Mouse (Mus musculus) kidney, embryonic 16.5 days (tissue): ENCODE measurements around the gene Pradc1. TPM values are rescaled to one million over a fixed set of nuclear protein-coding genes. Genes with fewer than 3 reads are reported as not detected.

ENCODE experiments used
- ATAC-seq: fragments of 200-750 bp; cut with Nextera tagmentation; 2 replicates; pipeline ENCODE4 v1.8.0; 2017; ENCODE audit warnings: moderate TSS enrichment; ENCODE audit not compliant: low FRiP score, low TSS enrichment
- H3K27ac ChIP-seq: fragments of 300-500 bp; sonication (generic); 2 replicates; pipeline ENCODE4 v1.5.1; 2014; ENCODE audit warnings: low read length
- H3K27me3 ChIP-seq: fragments of 300-500 bp; sonication (generic); 2 replicates; pipeline ENCODE4 v1.6.1; 2014; ENCODE audit warnings: low read length, control low read depth, mixed read lengths; ENCODE audit not compliant: insufficient read depth
- H3K36me3 ChIP-seq: fragments of 300-500 bp; sonication (generic); 2 replicates; pipeline ENCODE4 v1.6.1; 2014; ENCODE audit warnings: low read length, control low read depth, mixed read lengths; ENCODE audit not compliant: insufficient read depth
- H3K4me1 ChIP-seq: fragments of 300-500 bp; sonication (generic); 2 replicates; pipeline ENCODE4 v1.6.1; 2014; ENCODE audit warnings: low read length, control low read depth, mixed read lengths; ENCODE audit not compliant: insufficient read depth
- H3K4me2 ChIP-seq: fragments of 300-500 bp; sonication (generic); replicated peaks from 2 replicates; pipeline ENCODE4 v1.6.1; 2014; ENCODE audit warnings: low read depth, low read length
- H3K4me3 ChIP-seq: fragments of 300-500 bp; sonication (generic); 2 replicates; pipeline ENCODE4 v1.5.1; 2014; ENCODE audit warnings: mild to moderate bottlenecking, low read length
- H3K9ac ChIP-seq: fragments of 300-500 bp; sonication (generic); replicated peaks from 2 replicates; pipeline ENCODE4 v1.6.1; 2014; ENCODE audit warnings: low read length
- H3K9me3 ChIP-seq: fragments of 300-500 bp; sonication (generic); 2 replicates; pipeline ENCODE4 v1.6.1; 2016; ENCODE audit warnings: low read length, control low read depth
- WGBS: fragments of 180-500 bp; shearing (Covaris S2); extraction: QIAGEN DNeasy Blood & Tissue Kit; methylation state at CpG from one replicate; pipeline ENCODE4 v1.1.7; 2014; 5-methylcytosine and 5-hydroxymethylcytosine counted together
- polyA plus RNA-seq: library from polyadenylated mRNA; unstranded; fragments of >200 nt; fragmentation: Nextera tagmentation; extraction: Ambion mirVana; gene quantifications from 2 replicates; pipeline ENCODE4 v1.2.1, GENCODE M21; 2015

Gene Pradc1
- polyA plus RNA-seq, 1 experiment from 2014 or later, result 37.6 TPM

GRCm38 (mm10) chr6:85415829-85416228 lies 35.9 kb downstream of the Pradc1 start:
- Histone ChIP-seq H3K27ac (no peak overlapping the region), H3K4me2 (no peak overlapping the region), H3K4me3 (no peak overlapping the region), H3K36me3 (no peaks in the 10 kb centered on the region), H3K9me3 (no peaks in the 10 kb centered on the region), H3K4me1 (no peaks in the 10 kb centered on the region), H3K9ac (no peak overlapping the region), H3K27me3 (no peaks in the 10 kb centered on the region)
- 52% methylated on average over 3 of the region's 3 CpGs for WGBS
- no peak for ATAC-seq

- WGBS, result 11% methylated on average over 13 of the region's 13 CpGs
- H3K4me1 ChIP-seq, result 0 out of 2 replicates have a peak, but pooled peaks cover 5% of the 10 kb centered on the region
- H3K9ac ChIP-seq, result no peak overlapping the region
- no peak overlapping the region; the same call in 1 of the 2 replicates for H3K4me2 ChIP-seq
- peaks cover 36% of the 10 kb centered on the region for H3K27me3 ChIP-seq
- peak; percentile 75 for ATAC-seq
- no peak overlapping the region for H3K4me3 ChIP-seq
- H3K36me3 ChIP-seq, result no peaks in the 10 kb centered on the region
- no peaks in the 10 kb centered on the region for H3K9me3 ChIP-seq
- H3K27ac ChIP-seq, result no peak overlapping the region
These were observed 40.9 kb downstream of the Pradc1 start for GRCm38 (mm10) chr6:85410771-85411273.

GRCm38 (mm10) chr6:85409003-85409402 lies 42.8 kb downstream of the Pradc1 start:
- Histone ChIP-seq H3K4me2 (peak overlapping the region; percentile 47), H3K27ac (no peak overlapping the region), H3K36me3 (no peaks in the 10 kb centered on the region), H3K4me3 (peak overlapping the region; percentile 31), H3K9ac (peak overlapping the region; percentile 49; the same call in 1 of the 2 replicates), H3K9me3 (no peaks in the 10 kb centered on the region), H3K27me3 (peaks cover 36% of the 10 kb centered on the region), H3K4me1 (0 out of 2 replicates have a peak, but pooled peaks cover 5% of the 10 kb centered on the region)
- ATAC-seq, result no peak
- 3% methylated on average over 31 of the region's 31 CpGs for WGBS

GRCm38 (mm10) chr6:85403039-85403438 lies 48.7 kb downstream of the Pradc1 start:
- no peak for ATAC-seq
- Histone ChIP-seq H3K36me3 (no peaks in the 10 kb centered on the region), H3K27me3 (peaks cover 10% of the 10 kb centered on the region), H3K27ac (no peak overlapping the region), H3K4me1 (peaks cover 7% of the 10 kb centered on the region; the same call in 1 of the 2 replicates), H3K9ac (no peak overlapping the region), H3K4me3 (no peak overlapping the region), H3K4me2 (no peak overlapping the region), H3K9me3 (no peaks in the 10 kb centered on the region)
- 75% methylated on average over 10 of the region's 10 CpGs for WGBS

GRCm38 (mm10) chr6:85402613-85403012 lies 49.2 kb downstream of the Pradc1 start:
- no peak for ATAC-seq
- H3K9me3 ChIP-seq, result no peaks in the 10 kb centered on the region
- no peak overlapping the region for H3K9ac ChIP-seq
- no peaks in the 10 kb centered on the region for H3K36me3 ChIP-seq
- no peak overlapping the region for H3K4me3 ChIP-seq
- peaks cover 7% of the 10 kb centered on the region; the same call in 1 of the 2 replicates for H3K4me1 ChIP-seq
- 0 out of 2 replicates have a peak overlapping the region, but pooled peaks have one; percentile 13 for H3K27ac ChIP-seq
- WGBS, result 25% methylated on average over 2 of the region's 2 CpGs
- H3K4me2 ChIP-seq, result no peak overlapping the region
- peaks cover 6% of the 10 kb centered on the region for H3K27me3 ChIP-seq

GRCm38 (mm10) chr6:85399715-85400114 lies 52.1 kb downstream of the Pradc1 start:
- H3K4me1 ChIP-seq, result peaks cover 7% of the 10 kb centered on the region; the same call in 1 of the 2 replicates
- 26% methylated on average over 5 of the region's 5 CpGs for WGBS
- ATAC-seq, result peak; percentile 49; the same call in 1 of the 2 replicates

GRCm38 (mm10) chr6:85397165-85397564 lies 54.6 kb downstream of the Pradc1 start:
- H3K9ac ChIP-seq, result no peak overlapping the region
- H3K4me2 ChIP-seq, result no peak overlapping the region
- H3K36me3 ChIP-seq, result no peaks in the 10 kb centered on the region
- no peak overlapping the region for H3K4me3 ChIP-seq
- H3K9me3 ChIP-seq, result no peaks in the 10 kb centered on the region
- H3K27ac ChIP-seq, result no peak overlapping the region
- WGBS, result 24% methylated on average over 1 of the region's 1 CpGs
- H3K4me1 ChIP-seq, result peaks cover 7% of the 10 kb centered on the region; the same call in 1 of the 2 replicates
- H3K27me3 ChIP-seq, result no peaks in the 10 kb centered on the region; the same call in 1 of the 2 replicates
- ATAC-seq, result no peak

More at GRCm38 (mm10) chr6:85399715-85400114, 52.1 kb downstream of the Pradc1 start:
- H3K9ac ChIP-seq, result no peak overlapping the region
- H3K27me3 ChIP-seq, result no peaks in the 10 kb centered on the region
- H3K4me2 ChIP-seq, result no peak overlapping the region
- H3K4me3 ChIP-seq, result no peak overlapping the region
- H3K36me3 ChIP-seq, result no peaks in the 10 kb centered on the region
- H3K27ac ChIP-seq, result no peak overlapping the region
- no peaks in the 10 kb centered on the region for H3K9me3 ChIP-seq

Other genes starting within 250 kb of the Pradc1 start
- gene Sfxn5, start 118.5 kb downstream of the Pradc1 start, polyA plus RNA-seq, result 9.2 and 13.8 TPM in 2 replicates
- 16.5 and 18.9 TPM in 2 replicates for gene Rab11fip5, start 77.3 kb downstream of the Pradc1 start, polyA plus RNA-seq
- gene Noto, start 28.1 kb downstream of the Pradc1 start, polyA plus RNA-seq, result not detected in 2 replicates
- gene Smyd5, start 20.0 kb downstream of the Pradc1 start, polyA plus RNA-seq, result 74.4 and 77.0 TPM in 2 replicates
- gene Cct7, start 456 bp downstream of the Pradc1 start, polyA plus RNA-seq, result 555 and 583 TPM in 2 replicates
- gene Fbxo41, start 51.0 kb upstream of the Pradc1 start, polyA plus RNA-seq, result 0.08 and 0.09 TPM in 2 replicates
- gene Egr4, start 61.6 kb upstream of the Pradc1 start, polyA plus RNA-seq, result 0.07 TPM in 1 of 2 replicates, not detected in the other
- gene Alms1, start 135.6 kb upstream of the Pradc1 start, polyA plus RNA-seq, result 3.8 and 5.7 TPM in 2 replicates